Mouse (Mus musculus): ENCODE measurements around the gene Olfr44.
A peak's percentile ranks its signal among the peaks of the same experiment; 100 is the strongest.

Gene Olfr44

DNA sequence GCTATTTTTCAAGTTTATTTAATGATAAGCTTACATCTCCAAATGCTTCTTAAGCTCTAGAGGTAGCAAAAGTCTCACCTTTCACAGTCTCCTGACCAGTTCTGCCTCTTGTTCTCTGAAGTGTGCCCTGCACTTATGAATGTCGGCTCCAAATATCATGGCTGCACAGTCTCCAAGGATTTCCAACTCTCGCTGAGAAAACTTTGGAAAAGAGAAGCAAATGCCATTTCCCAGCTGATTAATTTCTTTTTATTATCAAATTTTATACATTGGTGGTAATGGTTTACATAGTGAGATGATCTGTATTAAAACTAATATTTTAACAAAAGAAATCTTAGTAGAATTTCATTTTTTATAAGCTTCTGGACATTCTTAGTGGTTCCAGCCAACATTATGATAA lies at the start of gene Olfr44:
Gene Olfr44, minus strand, starts transcription at position 101 of the 400 bp plus-strand sequence.
- no peak for DNase-seq (ENCODE audit: low spot score in 2 of 2)

- no peak for DNase-seq (ENCODE audit: low spot score in 2 of 2)
These were observed 30.0 kb upstream of the Olfr44 start for GRCm38 (mm10) chr9:39523616-39524285.

DNA sequence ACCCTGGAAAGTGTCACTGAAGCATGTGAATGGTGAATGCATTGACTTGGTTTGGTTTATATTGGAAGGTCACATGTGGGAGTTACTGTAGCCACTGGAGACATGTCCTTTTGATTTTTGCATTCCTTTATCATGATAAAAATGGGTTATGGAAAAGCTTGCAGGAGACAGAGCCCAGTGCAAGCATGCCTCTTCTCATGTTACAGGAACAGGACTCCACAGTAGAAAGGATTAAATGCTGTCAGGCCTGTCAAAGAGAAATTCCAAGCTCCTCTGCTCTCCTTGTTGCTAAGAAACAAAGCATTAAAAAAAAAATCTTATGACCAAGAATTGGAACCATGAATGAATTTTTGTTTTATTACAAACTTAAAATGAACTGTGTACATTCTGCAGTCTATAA lies 24.8 kb upstream of the Olfr44 start:
- DNase-seq (ENCODE audit: low spot score in 2 of 2) = no peak

DNA sequence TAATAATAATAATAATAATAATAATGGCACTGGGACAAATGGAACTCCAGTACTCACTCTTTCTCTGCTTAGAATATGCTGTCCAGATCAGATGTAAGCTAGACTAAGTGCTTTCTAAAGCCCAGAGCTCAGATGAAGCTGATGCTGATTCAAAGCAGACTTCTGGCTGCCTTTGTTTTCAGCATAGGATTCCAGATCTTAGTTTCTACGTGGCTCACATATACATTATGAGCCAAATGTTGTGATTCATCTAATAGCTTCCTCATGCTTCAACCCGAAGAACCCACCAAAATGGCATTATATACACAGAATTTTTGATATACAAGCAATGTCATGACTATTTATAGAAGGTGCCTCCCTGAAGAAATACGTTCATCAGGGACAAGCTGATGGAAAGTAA lies 21.7 kb upstream of the Olfr44 start, which contains the start of gene Olfr957:
Gene Olfr957, minus strand, starts transcription at position 279 of the 400 bp plus-strand sequence.
- DNase-seq (ENCODE audit: low spot score in 2 of 2) = no peak

DNA sequence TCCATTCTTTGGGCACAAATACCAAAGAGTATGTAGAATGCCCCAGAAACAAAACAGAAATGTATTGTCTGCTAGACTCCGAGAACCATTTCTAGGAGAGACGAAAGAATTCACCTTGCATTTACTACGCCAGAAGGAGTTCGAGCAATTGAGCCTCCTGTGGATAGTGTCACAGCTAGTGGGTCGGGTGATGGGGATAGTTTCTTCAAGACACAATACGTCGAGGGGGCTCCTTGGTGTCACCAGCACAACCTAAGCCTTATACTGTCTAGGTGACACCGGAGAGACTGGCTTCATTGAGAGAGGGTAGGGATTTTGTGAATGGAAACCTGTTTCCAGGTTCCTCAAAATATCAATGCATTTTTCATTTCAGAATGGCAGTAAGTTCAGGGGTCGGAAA lies 15.6 kb upstream of the Olfr44 start:
- DNase-seq (ENCODE audit: low spot score in 2 of 2) = no peak

DNA sequence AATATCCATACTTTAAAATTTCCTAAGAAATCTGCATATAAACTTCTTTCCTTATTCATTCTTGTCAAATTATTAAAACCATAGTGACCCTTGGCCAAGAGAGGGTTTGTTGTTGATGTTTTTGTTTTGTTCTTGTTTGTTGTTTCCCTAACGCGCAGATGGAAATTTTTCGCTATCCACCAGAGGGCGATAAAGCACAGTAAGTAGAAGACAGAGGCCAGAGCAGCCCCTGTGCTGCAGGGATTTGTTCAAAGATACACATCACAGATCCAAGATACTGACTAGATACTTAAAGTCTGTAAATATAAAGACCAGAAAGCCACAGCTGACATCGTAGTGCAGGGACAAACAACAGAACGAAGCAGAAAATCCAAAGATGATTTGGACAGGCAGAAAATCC lies 15.2 kb upstream of the Olfr44 start:
- DNase-seq (ENCODE audit: low spot score in 2 of 2) = peak in 1 of 2 experiments; percentile 13

- DNase-seq (ENCODE audit: low spot score in 2 of 2) = no peak
These were observed 22.0 kb downstream of the Olfr44 start, which contains the start of gene Olfr955 for GRCm38 (mm10) chr9:39471844-39472243. Olfr955 (minus strand) TSS chr9:39471944.

DNA sequence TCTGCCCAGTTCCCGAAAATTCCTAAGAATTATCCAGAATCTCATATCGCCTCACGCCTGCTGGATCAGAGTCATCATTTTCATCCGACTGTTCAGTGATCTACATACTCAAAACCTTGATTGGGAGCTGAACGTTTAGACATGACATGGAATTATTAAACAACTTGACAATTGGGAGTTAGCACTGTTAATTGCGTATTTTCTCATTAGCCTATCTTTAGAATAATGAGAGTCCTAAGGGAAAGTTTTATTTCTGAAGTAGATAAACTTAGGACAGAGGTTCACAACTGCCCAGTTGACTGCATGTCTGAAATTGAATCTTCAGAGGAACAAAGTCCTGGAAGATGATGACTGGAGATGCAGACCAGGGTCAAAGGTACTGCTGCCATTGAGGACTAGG lies 37.4 kb downstream of the Olfr44 start, which contains the start of gene Olfr954:
Gene Olfr954, plus strand, starts transcription at position 301 of the 400 bp plus-strand sequence.
- no peak for DNase-seq (ENCODE audit: low spot score in 2 of 2)

Measured in spleen, postnatal 10 days (tissue).